Mouse (Mus musculus): ENCODE data around the gene Noto. TPM values are rescaled to one million over a fixed set of nuclear protein-coding genes. Genes with fewer than 3 reads are reported as not detected.

Noto gene
- polyA plus RNA-seq (2014; fragmentation: Nextera tagmentation; extraction: Ambion mirVana) = not detected in 2 replicates

DNA sequence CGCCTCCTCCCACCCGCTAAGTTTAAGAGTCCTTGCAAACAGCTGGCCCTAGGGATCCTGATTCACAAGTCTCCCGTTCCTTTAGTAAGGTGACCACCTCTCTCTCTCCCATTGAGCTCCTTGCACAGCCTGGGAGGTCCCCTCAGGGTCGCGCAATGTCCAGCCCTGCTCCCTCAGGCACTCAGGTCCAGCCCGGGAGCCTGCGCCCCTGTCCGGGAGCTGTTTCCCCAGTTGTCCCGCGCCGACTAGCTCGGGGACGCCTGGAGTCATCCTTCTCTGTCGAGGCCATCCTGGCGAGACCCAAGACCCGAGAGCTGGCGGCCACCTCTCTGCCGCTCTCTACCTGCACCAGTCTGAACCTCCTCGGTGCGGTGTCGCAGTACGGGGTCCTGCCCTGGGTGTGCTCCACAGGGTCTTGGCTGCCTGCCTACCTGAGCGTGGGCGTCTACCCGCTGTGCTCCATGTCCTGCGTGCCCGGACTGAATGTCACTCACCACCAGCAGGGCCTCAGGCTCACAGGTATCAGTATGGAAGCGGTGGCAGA is at the start of gene Noto:
Gene Noto (plus strand): TSS at position 51 of the 544 bp plus-strand sequence.
- ATAC-seq (ENCODE audit: low FRiP score, low TSS enrichment) = peak; percentile 28; the same call in 1 of the 2 replicates
- peaks cover 15% of the 10 kb centered on the region for H3K27me3 ChIP-seq (ENCODE audit: control insufficient read depth, insufficient read depth, low read length)
- 9% methylated on average over 28 of the region's 28 CpGs for WGBS
- H3K36me3 ChIP-seq (ENCODE audit: control insufficient read depth, insufficient read depth, low read length) = no peaks in the 10 kb centered on the region
- H3K4me2 ChIP-seq (replicated peaks; ENCODE audit: low read depth, low read length) = peak within 1 kb of the TSS; percentile 30
- peak within 1 kb of the TSS; percentile 28; the same call in 1 of the 2 replicates for H3K9ac ChIP-seq (ENCODE audit: low read depth, low read length)
- no peak within 1 kb of the TSS for H3K27ac ChIP-seq (ENCODE audit: low read depth, low read length)
- 0 out of 2 replicates have a peak within 1 kb of the TSS, but pooled peaks have one; percentile 10 for H3K4me3 ChIP-seq (ENCODE audit: low read length)
- H3K4me1 ChIP-seq (ENCODE audit: control insufficient read depth, insufficient read depth, low read length) = no peaks in the 10 kb centered on the region
- H3K9me3 ChIP-seq (ENCODE audit: control insufficient read depth, low read length) = no peaks in the 10 kb centered on the region

DNA sequence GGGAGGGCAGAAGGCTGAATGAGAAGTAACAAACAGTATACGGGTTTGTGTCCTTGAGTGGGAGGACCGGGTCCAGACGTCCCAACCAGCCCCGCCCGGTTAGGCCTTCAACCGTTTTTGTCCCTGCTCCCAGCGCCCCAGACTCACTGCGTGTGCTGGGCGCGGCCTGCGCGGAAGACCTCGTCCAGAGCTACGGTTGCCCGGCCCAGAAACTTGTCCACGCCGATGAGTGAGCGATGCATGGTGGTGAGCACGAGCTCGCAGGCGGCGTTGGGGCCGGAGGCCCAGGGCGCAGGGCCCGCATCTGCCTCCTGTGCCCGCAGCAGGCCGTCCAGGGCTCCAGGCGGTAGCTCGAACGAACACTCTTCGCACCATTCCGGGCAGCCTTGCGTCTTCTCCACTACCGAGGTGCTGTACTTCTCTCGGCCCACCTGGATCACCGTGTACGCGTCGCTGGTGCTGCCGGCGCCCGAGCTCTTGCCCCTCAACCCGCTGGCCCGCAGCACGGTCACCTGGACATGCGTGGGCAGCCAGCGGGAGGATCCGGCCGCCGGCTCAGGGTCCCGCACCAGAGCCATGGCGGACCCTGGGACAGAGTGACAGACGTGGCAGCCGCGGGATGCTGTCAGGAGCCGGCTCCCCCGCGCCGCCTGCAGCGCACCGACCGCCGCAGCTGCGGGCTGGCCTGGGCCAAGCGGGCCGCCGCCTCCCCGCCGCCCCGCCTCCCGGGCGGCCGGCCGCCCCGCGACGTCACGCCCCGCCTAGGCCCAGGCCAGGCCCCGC is 49.5 kb upstream of the Noto start, which contains the start of gene Rab11fip5:
Gene Rab11fip5 (minus strand): TSS at position 684 of the 783 bp plus-strand sequence.
- peaks cover 30% of the 10 kb centered on the region for H3K4me1 ChIP-seq (ENCODE audit: control insufficient read depth, insufficient read depth, low read length)
- peak within 1 kb of the TSS; percentile 30; the same call in 1 of the 2 replicates for H3K27ac ChIP-seq (ENCODE audit: low read depth, low read length)
- peak; percentile 3 for ATAC-seq (ENCODE audit: low FRiP score, low TSS enrichment)

DNA sequence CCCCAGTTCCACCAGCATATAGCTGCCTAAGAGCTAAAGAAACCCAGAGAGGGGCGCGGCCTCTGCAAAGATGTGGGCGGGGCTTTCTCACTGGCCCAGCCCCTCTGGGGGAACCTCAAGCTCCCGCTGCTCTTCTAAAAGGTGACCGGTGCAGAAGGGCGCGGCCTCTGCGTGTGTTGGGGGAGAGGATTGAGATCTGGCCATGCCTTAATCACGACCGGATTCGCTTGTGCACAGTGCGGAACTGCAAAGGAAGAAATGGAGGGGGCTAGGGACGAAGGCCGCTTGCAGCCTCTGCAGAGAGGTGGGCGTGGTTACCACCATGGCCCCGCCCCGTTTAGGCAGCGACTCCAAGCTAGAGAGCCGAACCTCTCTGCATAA is 49.0 kb upstream of the Noto start:
- Histone ChIP-seq H3K9ac (ENCODE audit: low read depth, low read length) (peak overlapping the region; percentile 42; the same call in 1 of the 2 replicates), H3K36me3 (ENCODE audit: control insufficient read depth, insufficient read depth, low read length) (no peaks in the 10 kb centered on the region), H3K4me1 (ENCODE audit: control insufficient read depth, insufficient read depth, low read length) (peaks cover 30% of the 10 kb centered on the region), H3K4me3 (ENCODE audit: low read length) (peak overlapping the region; percentile 82), H3K9me3 (ENCODE audit: control insufficient read depth, low read length) (no peaks in the 10 kb centered on the region), H3K27ac (ENCODE audit: low read depth, low read length) (peak overlapping the region; percentile 8; the same call in 1 of the 2 replicates), H3K4me2 (replicated peaks; ENCODE audit: low read depth, low read length) (peak overlapping the region; percentile 90), H3K27me3 (ENCODE audit: control insufficient read depth, insufficient read depth, low read length) (no peaks in the 10 kb centered on the region; the same call in 1 of the 2 replicates)
- ATAC-seq (ENCODE audit: low FRiP score, low TSS enrichment) = peak; percentile 95
- WGBS = 0% methylated on average over 19 of the region's 19 CpGs

More for the DNA sequence above, 49.5 kb upstream of the Noto start, which contains the start of gene Rab11fip5:
- Histone ChIP-seq H3K36me3 (ENCODE audit: control insufficient read depth, insufficient read depth, low read length) (no peaks in the 10 kb centered on the region), H3K9ac (ENCODE audit: low read depth, low read length) (peak within 1 kb of the TSS; percentile 79), H3K27me3 (ENCODE audit: control insufficient read depth, insufficient read depth, low read length) (no peaks in the 10 kb centered on the region; the same call in 1 of the 2 replicates), H3K4me2 (replicated peaks; ENCODE audit: low read depth, low read length) (peak within 1 kb of the TSS; percentile 90), H3K4me3 (ENCODE audit: low read length) (peak within 1 kb of the TSS; percentile 82), H3K9me3 (ENCODE audit: control insufficient read depth, low read length) (no peaks in the 10 kb centered on the region)
- under 1% methylated on average over 70 of the region's 80 CpGs for WGBS

DNA sequence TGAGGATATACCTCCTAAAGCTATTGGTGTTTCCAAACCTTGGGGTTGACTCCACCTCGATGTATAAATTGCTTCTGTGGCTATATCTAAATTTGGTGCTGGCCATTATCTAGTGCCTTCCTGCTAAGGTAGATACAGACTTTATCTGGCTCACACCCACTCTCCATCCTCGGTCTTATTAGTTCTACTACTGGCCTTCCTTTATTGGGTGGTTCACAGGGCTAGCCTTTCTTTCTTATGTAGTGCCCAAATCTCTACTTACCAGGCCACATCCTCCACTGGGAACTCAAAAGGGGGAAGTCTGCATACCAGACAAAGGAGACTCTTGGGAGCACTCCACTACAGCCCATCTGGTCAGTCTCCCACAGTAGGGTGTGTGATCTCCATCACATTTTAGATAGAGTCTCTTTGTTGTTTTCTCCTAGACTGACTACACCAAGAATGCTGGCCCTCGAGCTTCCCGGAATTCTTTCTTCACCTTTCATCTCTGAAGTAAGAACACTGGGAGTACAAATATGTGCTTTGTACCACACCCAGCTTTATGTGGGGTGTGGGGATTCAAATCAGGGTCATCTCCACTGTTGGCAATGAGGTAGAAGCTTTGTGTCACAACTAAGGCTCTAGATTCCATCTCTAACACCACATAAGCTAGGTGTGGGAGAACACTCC is 46.5 kb upstream of the Noto start:
- H3K36me3 ChIP-seq (ENCODE audit: control insufficient read depth, insufficient read depth, low read length) = no peaks in the 10 kb centered on the region
- no peaks in the 10 kb centered on the region for H3K9me3 ChIP-seq (ENCODE audit: control insufficient read depth, low read length)
- peaks cover 24% of the 10 kb centered on the region for H3K4me1 ChIP-seq (ENCODE audit: control insufficient read depth, insufficient read depth, low read length)
- H3K27me3 ChIP-seq (ENCODE audit: control insufficient read depth, insufficient read depth, low read length) = no peaks in the 10 kb centered on the region; the same call in 1 of the 2 replicates
- H3K4me2 ChIP-seq (replicated peaks; ENCODE audit: low read depth, low read length) = no peak overlapping the region
- ATAC-seq (ENCODE audit: low FRiP score, low TSS enrichment) = no peak
- no peak overlapping the region for H3K9ac ChIP-seq (ENCODE audit: low read depth, low read length)
- WGBS = 72% methylated on average over 4 of the region's 4 CpGs
- no peak overlapping the region for H3K4me3 ChIP-seq (ENCODE audit: low read length)
- H3K27ac ChIP-seq (ENCODE audit: low read depth, low read length) = no peak overlapping the region

DNA sequence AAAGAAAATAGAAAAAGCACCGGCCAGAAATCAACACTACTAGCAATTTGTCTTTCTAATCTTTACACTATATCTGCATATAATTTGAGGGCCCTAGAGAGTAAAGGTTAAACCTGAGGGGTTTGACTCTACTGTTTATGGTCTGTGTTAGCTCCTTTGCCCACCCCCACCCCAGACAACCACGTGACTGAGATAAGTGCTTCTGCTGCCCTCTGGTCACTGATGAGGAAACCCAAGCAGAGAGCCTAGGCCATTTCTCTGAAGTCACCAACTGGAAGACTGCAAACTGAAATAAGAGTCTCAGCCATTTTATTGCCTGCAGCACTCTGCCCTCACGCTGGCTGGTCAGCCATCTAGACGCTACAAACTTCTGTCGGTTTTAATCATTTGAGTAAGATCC is 45.8 kb upstream of the Noto start:
- no peak overlapping the region for H3K9ac ChIP-seq (ENCODE audit: low read depth, low read length)
- no peak overlapping the region for H3K4me2 ChIP-seq (replicated peaks; ENCODE audit: low read depth, low read length)
- 27% methylated on average over 5 of the region's 5 CpGs for WGBS
- ATAC-seq (ENCODE audit: low FRiP score, low TSS enrichment) = no peak
- peaks cover 18% of the 10 kb centered on the region for H3K4me1 ChIP-seq (ENCODE audit: control insufficient read depth, insufficient read depth, low read length)
- H3K27me3 ChIP-seq (ENCODE audit: control insufficient read depth, insufficient read depth, low read length) = no peaks in the 10 kb centered on the region; the same call in 1 of the 2 replicates
- peak overlapping the region; percentile 47; the same call in 1 of the 2 replicates for H3K27ac ChIP-seq (ENCODE audit: low read depth, low read length)
- H3K4me3 ChIP-seq (ENCODE audit: low read length) = no peak overlapping the region
- H3K36me3 ChIP-seq (ENCODE audit: control insufficient read depth, insufficient read depth, low read length) = no peaks in the 10 kb centered on the region
- H3K9me3 ChIP-seq (ENCODE audit: control insufficient read depth, low read length) = no peaks in the 10 kb centered on the region

DNA sequence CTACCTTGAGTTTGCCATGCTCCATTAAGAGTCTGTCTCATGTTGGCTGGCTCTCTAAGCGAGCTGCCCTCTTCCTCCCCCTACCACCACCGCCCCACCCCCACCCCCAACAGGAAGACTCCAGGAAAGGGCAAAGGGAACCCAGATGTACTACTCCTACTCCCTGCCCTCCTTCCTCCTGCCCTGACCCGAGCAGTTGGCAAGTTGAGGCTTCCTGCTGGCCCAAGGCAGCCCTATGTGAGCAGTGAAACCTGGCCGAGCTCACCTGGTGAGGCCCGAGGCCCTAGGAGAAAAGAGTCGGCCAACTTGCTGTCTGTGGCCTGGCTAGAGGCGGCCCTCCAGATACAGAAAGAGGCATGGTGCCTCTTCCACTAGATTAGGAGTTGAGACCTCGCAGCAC is 45.1 kb upstream of the Noto start:
- peaks cover 10% of the 10 kb centered on the region for H3K4me1 ChIP-seq (ENCODE audit: control insufficient read depth, insufficient read depth, low read length)
- ATAC-seq (ENCODE audit: low FRiP score, low TSS enrichment) = no peak
- no peaks in the 10 kb centered on the region for H3K9me3 ChIP-seq (ENCODE audit: control insufficient read depth, low read length)
- H3K4me3 ChIP-seq (ENCODE audit: low read length) = no peak overlapping the region
- no peak overlapping the region for H3K9ac ChIP-seq (ENCODE audit: low read depth, low read length)
- no peak overlapping the region for H3K4me2 ChIP-seq (replicated peaks; ENCODE audit: low read depth, low read length)
- 58% methylated on average over 7 of the region's 8 CpGs for whole genome bisulfite sequencing
- no peaks in the 10 kb centered on the region for H3K27me3 ChIP-seq (ENCODE audit: control insufficient read depth, insufficient read depth, low read length)
- no peaks in the 10 kb centered on the region for H3K36me3 ChIP-seq (ENCODE audit: control insufficient read depth, insufficient read depth, low read length)
- peak overlapping the region; percentile 55; the same call in 1 of the 2 replicates for H3K27ac ChIP-seq (ENCODE audit: low read depth, low read length)

- H3K4me3 ChIP-seq (ENCODE audit: low read length) = no peak overlapping the region
- H3K4me1 ChIP-seq (ENCODE audit: control insufficient read depth, insufficient read depth, low read length) = peaks cover 8% of the 10 kb centered on the region; the same call in 1 of the 2 replicates
- H3K9me3 ChIP-seq (ENCODE audit: control insufficient read depth, low read length) = no peaks in the 10 kb centered on the region
- peak; percentile 91 for ATAC-seq (ENCODE audit: low FRiP score, low TSS enrichment)
- H3K9ac ChIP-seq (ENCODE audit: low read depth, low read length) = no peak overlapping the region
- peak overlapping the region; percentile 13 for H3K4me2 ChIP-seq (replicated peaks; ENCODE audit: low read depth, low read length)
- H3K27ac ChIP-seq (ENCODE audit: low read depth, low read length) = no peak overlapping the region
- WGBS = 27% methylated on average over 10 of the region's 10 CpGs
- H3K27me3 ChIP-seq (ENCODE audit: control insufficient read depth, insufficient read depth, low read length) = no peaks in the 10 kb centered on the region
- H3K36me3 ChIP-seq (ENCODE audit: control insufficient read depth, insufficient read depth, low read length) = no peaks in the 10 kb centered on the region
Observed at GRCm38 (mm10) chr6:85380201-85380900, 43.3 kb upstream of the Noto start.

GRCm38 (mm10) chr6:85380901-85381647 is 42.6 kb upstream of the Noto start:
- Histone ChIP-seq H3K4me1 (ENCODE audit: control insufficient read depth, insufficient read depth, low read length) (peaks cover 8% of the 10 kb centered on the region; the same call in 1 of the 2 replicates), H3K9me3 (ENCODE audit: control insufficient read depth, low read length) (no peaks in the 10 kb centered on the region), H3K4me3 (ENCODE audit: low read length) (no peak overlapping the region), H3K9ac (ENCODE audit: low read depth, low read length) (no peak overlapping the region), H3K36me3 (ENCODE audit: control insufficient read depth, insufficient read depth, low read length) (no peaks in the 10 kb centered on the region), H3K4me2 (replicated peaks; ENCODE audit: low read depth, low read length) (peak overlapping the region; percentile 13), H3K27me3 (ENCODE audit: control insufficient read depth, insufficient read depth, low read length) (no peaks in the 10 kb centered on the region), H3K27ac (ENCODE audit: low read depth, low read length) (peak overlapping the region; percentile 61; the same call in 1 of the 2 replicates)
- ATAC-seq (ENCODE audit: low FRiP score, low TSS enrichment) = no peak
- 13% methylated on average over 17 of the region's 17 CpGs for WGBS

Data from kidney, embryonic 14.5 days (tissue).